Mouse (Mus musculus) left cerebral cortex, postnatal 36 days (tissue): ENCODE results near the gene Rpl6. TPM values are rescaled to one million over a fixed set of nuclear protein-coding genes. Genes with fewer than 3 reads are reported as not detected.
A peak's percentile ranks its signal among the peaks of the same experiment; 100 is the strongest.
"Not testable (repeated sequence)": the region's sequence is repeated elsewhere in the genome, so short reads cannot be mapped to it uniquely, and the experiment has no call there.

Source experiments
- DNase-seq, 2 experiments: peaks; one replicate each; pipeline ENCODE4 v3.0.0; 2021 to 2022; ENCODE audit warnings: low spot score in 2 of 2, mixed read lengths in 1 of 2
- intact Hi-C: fragments of 180-260 bp; cut with DNase I; formaldehyde crosslinking; loops from one replicate; pipeline ENCODE4 v1.15.1; 2025
- total RNA-seq, 2 experiments: library from RNA; stranded (reverse); gene quantifications; 2 replicates each; pipeline ENCODE4 v1.2.3; 2021

Rpl6 gene
- total RNA-seq, 2 experiments from 2014 or later, result 401 to 441 TPM

GRCm38 (mm10) chr5:121219980-121220731 lies 15.9 kb downstream of the Rpl6 start, which contains the start of gene Hectd4:
Gene Hectd4, plus strand, starts transcription at chr5:121220219.
- intact Hi-C loops, result loop anchor here (5.0 kb wide), 1 partner anchor 167 kb away; the partner anchor contains the start of gene Trafd1
- peak; percentile 94 for DNase-seq

- intact Hi-C loops, result no loop called here
- DNase-seq, result peak; percentile 26 to 42
These were observed 16.5 kb downstream of the Rpl6 start for GRCm38 (mm10) chr5:121220732-121221301.

GRCm38 (mm10) chr5:121221328-121221850 lies 17.1 kb downstream of the Rpl6 start:
- no peak for DNase-seq
- intact Hi-C loops, result no loop called here

- intact Hi-C loops, DNase-seq: not testable (repeated sequence)
These were observed 19.7 kb downstream of the Rpl6 start for GRCm38 (mm10) chr5:121224020-121224419.

- intact Hi-C loops, result no loop called here
- DNase-seq, result no peak
These were observed 20.6 kb downstream of the Rpl6 start for GRCm38 (mm10) chr5:121224856-121225255.

GRCm38 (mm10) chr5:121225854-121226253 lies 21.6 kb downstream of the Rpl6 start:
- no peak for DNase-seq
- intact Hi-C loops, result no loop called here

- intact Hi-C loops, result no loop called here
These were observed 22.1 kb downstream of the Rpl6 start for GRCm38 (mm10) chr5:121226406-121226805.

GRCm38 (mm10) chr5:121226845-121227244 lies 22.6 kb downstream of the Rpl6 start:
- intact Hi-C loops, result no loop called here
- no peak for DNase-seq

More at GRCm38 (mm10) chr5:121226406-121226805, 22.1 kb downstream of the Rpl6 start:
- DNase-seq, result no peak

GRCm38 (mm10) chr5:121227330-121227729 lies 23.0 kb downstream of the Rpl6 start:
- DNase-seq, intact Hi-C loops: not testable (repeated sequence)

GRCm38 (mm10) chr5:121229182-121229581 lies 24.9 kb downstream of the Rpl6 start:
- intact Hi-C loops, result no loop called here
- no peak for DNase-seq

GRCm38 (mm10) chr5:121230811-121231210 lies 26.5 kb downstream of the Rpl6 start:
- intact Hi-C loops, result no loop called here
- DNase-seq, result no peak

- intact Hi-C loops, result no loop called here
- DNase-seq, result no peak
These were observed 28.5 kb downstream of the Rpl6 start for GRCm38 (mm10) chr5:121232789-121233188.

GRCm38 (mm10) chr5:121233726-121234125 lies 29.4 kb downstream of the Rpl6 start:
- DNase-seq, result no peak
- intact Hi-C loops, result no loop called here

- peak; percentile 50 to 64 for DNase-seq
- intact Hi-C loops, result no loop called here
These were observed 31.9 kb downstream of the Rpl6 start for GRCm38 (mm10) chr5:121236171-121236570.

- no peak for DNase-seq
- intact Hi-C loops, result no loop called here
These were observed 33.9 kb downstream of the Rpl6 start for GRCm38 (mm10) chr5:121238208-121238607.

GRCm38 (mm10) chr5:121239846-121240245 lies 35.6 kb downstream of the Rpl6 start:
- intact Hi-C loops, result no loop called here
- DNase-seq, result no peak

- DNase-seq, result no peak
- intact Hi-C loops, result no loop called here
These were observed 36.9 kb downstream of the Rpl6 start for GRCm38 (mm10) chr5:121241182-121241581.

- intact Hi-C loops, result no loop called here
- DNase-seq, result no peak
These were observed 38.0 kb downstream of the Rpl6 start for GRCm38 (mm10) chr5:121242261-121242660.

GRCm38 (mm10) chr5:121242701-121243100 lies 38.4 kb downstream of the Rpl6 start:
- intact Hi-C loops, result no loop called here
- DNase-seq, result no peak

- no peak for DNase-seq
- intact Hi-C loops, result no loop called here
These were observed 39.5 kb downstream of the Rpl6 start for GRCm38 (mm10) chr5:121243676-121244364.
